Mouse (Mus musculus): ENCODE results near the gene Fam241a. TPM values are rescaled to one million over a fixed set of nuclear protein-coding genes. Genes with fewer than 3 reads are reported as not detected.

Gene Fam241a
- 1.7 and 2.0 TPM in 2 replicates for polyA plus RNA-seq (2016; fragmentation: Nextera tagmentation; extraction: Ambion mirVana)

- DNase-seq (ENCODE audit: low spot score) = peak; percentile 90
- H3K27me3 ChIP-seq (ENCODE audit: low read depth, poor library complexity, severe bottlenecking) = peaks cover 34% of the 10 kb centered on the region
- no peaks in the 10 kb centered on the region for H3K9me3 ChIP-seq (replicated peaks)
- H3K4me3 ChIP-seq = peak within 1 kb of the TSS; percentile 76
- 5% methylated on average over 94 of the region's 94 CpGs for WGBS
- peaks cover 10% of the 10 kb centered on the region; the same call in 1 of the 2 replicates for H3K4me1 ChIP-seq
- H3K27ac ChIP-seq = peak within 1 kb of the TSS; percentile 79
- no peaks in the 10 kb centered on the region for H3K36me3 ChIP-seq
Measured at GRCm38 (mm10) chr3:127895792-127896541, at the start of gene Fam241a. TSS of gene Fam241a (minus strand) at chr3:127896324.

- H3K27me3 ChIP-seq (ENCODE audit: low read depth, poor library complexity, severe bottlenecking) = no peaks in the 10 kb centered on the region
Measured at GRCm38 (mm10) chr3:127932453-127932852, 36.3 kb upstream of the Fam241a start.

DNA sequence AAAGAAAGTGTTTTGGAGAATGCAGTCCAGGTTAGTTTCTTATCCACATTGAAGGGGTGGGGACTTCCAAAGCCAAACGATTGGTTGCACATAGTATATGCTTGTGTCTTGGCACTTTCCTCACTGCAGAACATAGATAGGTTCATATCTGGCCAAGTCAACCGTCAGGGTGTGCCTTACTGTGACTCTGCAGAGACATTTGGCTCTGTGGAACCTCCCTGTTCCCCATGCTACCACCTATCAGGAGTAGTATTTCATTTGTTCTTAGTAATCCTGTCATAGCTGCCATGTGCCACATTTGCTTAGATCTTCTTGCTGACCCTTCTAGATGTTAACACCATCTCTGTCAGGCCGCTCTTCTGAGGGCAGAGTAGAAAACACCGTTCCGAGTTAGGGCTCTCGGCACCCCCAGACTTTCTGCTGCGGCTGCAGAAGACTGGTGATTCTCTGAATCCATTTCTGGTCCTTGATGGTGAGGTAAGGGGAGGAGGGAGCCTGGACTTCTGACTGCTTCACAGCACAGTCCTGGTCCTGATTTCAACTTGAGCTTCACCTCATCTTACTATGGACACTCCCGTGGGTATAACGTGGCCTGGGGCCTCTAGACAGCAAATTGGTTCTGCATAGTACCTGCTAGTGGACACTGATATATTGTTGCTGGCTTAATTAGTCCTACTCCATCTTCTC, 34.3 kb upstream of the Fam241a start:
- WGBS = 83% methylated on average over 9 of the region's 9 CpGs
- Histone ChIP-seq H3K27me3 (ENCODE audit: low read depth, poor library complexity, severe bottlenecking) (no peaks in the 10 kb centered on the region), H3K4me3 (no peak overlapping the region), H3K36me3 (no peaks in the 10 kb centered on the region), H3K9me3 (replicated peaks) (no peaks in the 10 kb centered on the region), H3K27ac (no peak overlapping the region), H3K4me1 (no peaks in the 10 kb centered on the region)
- no peak for DNase-seq (ENCODE audit: low spot score)

More at GRCm38 (mm10) chr3:127932453-127932852, 36.3 kb upstream of the Fam241a start:
- Histone ChIP-seq H3K9me3 (replicated peaks) (no peaks in the 10 kb centered on the region), H3K27ac (no peak overlapping the region), H3K4me3 (no peak overlapping the region), H3K36me3 (no peaks in the 10 kb centered on the region), H3K4me1 (no peaks in the 10 kb centered on the region)
- WGBS = 95% methylated on average over 11 of the region's 11 CpGs
- no peak for DNase-seq (ENCODE audit: low spot score)

GRCm38 (mm10) chr3:127929921-127930320, 33.8 kb upstream of the Fam241a start:
- WGBS = 79% methylated on average over 9 of the region's 9 CpGs

GRCm38 (mm10) chr3:127926635-127927183, 30.6 kb upstream of the Fam241a start:
- H3K4me1 ChIP-seq = no peaks in the 10 kb centered on the region
- no peaks in the 10 kb centered on the region for H3K27me3 ChIP-seq (ENCODE audit: low read depth, poor library complexity, severe bottlenecking)
- WGBS = 77% methylated on average over 9 of the region's 9 CpGs
- DNase-seq (ENCODE audit: low spot score) = no peak
- no peak overlapping the region for H3K27ac ChIP-seq
- H3K36me3 ChIP-seq = no peaks in the 10 kb centered on the region
- no peak overlapping the region for H3K4me3 ChIP-seq
- no peaks in the 10 kb centered on the region for H3K9me3 ChIP-seq (replicated peaks)

More at GRCm38 (mm10) chr3:127929921-127930320, 33.8 kb upstream of the Fam241a start:
- no peaks in the 10 kb centered on the region for H3K36me3 ChIP-seq
- H3K27ac ChIP-seq = no peak overlapping the region
- DNase-seq (ENCODE audit: low spot score) = no peak
- H3K4me3 ChIP-seq = no peak overlapping the region
- H3K27me3 ChIP-seq (ENCODE audit: low read depth, poor library complexity, severe bottlenecking) = no peaks in the 10 kb centered on the region
- H3K4me1 ChIP-seq = no peaks in the 10 kb centered on the region
- H3K9me3 ChIP-seq (replicated peaks) = no peaks in the 10 kb centered on the region

DNA sequence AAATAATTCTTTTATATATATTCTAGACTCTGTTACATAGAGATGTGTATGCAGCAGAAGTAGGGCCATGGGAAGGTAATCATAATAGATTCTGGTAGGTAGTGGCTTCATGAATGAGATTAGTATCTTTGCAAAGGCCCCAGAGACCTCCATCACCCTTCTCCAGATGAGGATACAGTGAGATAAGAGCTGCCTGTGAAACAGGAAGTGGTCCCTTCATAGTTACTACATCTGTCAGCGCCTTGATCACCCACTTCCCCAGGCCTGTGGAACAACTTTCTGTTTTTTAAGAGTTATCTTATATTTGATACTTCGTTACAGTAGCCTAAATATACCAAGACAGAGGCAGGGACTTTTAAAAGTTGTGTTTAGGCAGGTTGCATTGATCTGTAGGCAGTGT, 28.3 kb upstream of the Fam241a start:
- Histone ChIP-seq H3K9me3 (replicated peaks) (no peaks in the 10 kb centered on the region), H3K4me1 (no peaks in the 10 kb centered on the region), H3K4me3 (no peak overlapping the region), H3K27ac (no peak overlapping the region), H3K27me3 (ENCODE audit: low read depth, poor library complexity, severe bottlenecking) (no peaks in the 10 kb centered on the region), H3K36me3 (no peaks in the 10 kb centered on the region)
- WGBS = 88% methylated on average over 2 of the region's 2 CpGs
- no peak for DNase-seq (ENCODE audit: low spot score)

- no peak for DNase-seq (ENCODE audit: low spot score)
- Histone ChIP-seq H3K4me3 (no peak overlapping the region), H3K4me1 (no peaks in the 10 kb centered on the region), H3K36me3 (no peaks in the 10 kb centered on the region), H3K27me3 (ENCODE audit: low read depth, poor library complexity, severe bottlenecking) (no peaks in the 10 kb centered on the region), H3K9me3 (replicated peaks) (no peaks in the 10 kb centered on the region), H3K27ac (no peak overlapping the region)
- WGBS = 58% methylated on average over 2 of the region's 2 CpGs
Measured at GRCm38 (mm10) chr3:127923183-127923582, 27.1 kb upstream of the Fam241a start.

- no peaks in the 10 kb centered on the region for H3K27me3 ChIP-seq (ENCODE audit: low read depth, poor library complexity, severe bottlenecking)
- no peak for DNase-seq (ENCODE audit: low spot score)
- no peaks in the 10 kb centered on the region for H3K9me3 ChIP-seq (replicated peaks)
- H3K4me3 ChIP-seq = no peak overlapping the region
- 72% methylated on average over 5 of the region's 5 CpGs for WGBS
- no peak overlapping the region for H3K27ac ChIP-seq
- no peaks in the 10 kb centered on the region for H3K36me3 ChIP-seq
- H3K4me1 ChIP-seq = no peaks in the 10 kb centered on the region
Measured at GRCm38 (mm10) chr3:127922125-127922524, 26.0 kb upstream of the Fam241a start.

GRCm38 (mm10) chr3:127917999-127918661, 22.0 kb upstream of the Fam241a start:
- WGBS = 83% methylated on average over 9 of the region's 9 CpGs
- H3K27me3 ChIP-seq (ENCODE audit: low read depth, poor library complexity, severe bottlenecking) = no peaks in the 10 kb centered on the region
- no peak for DNase-seq (ENCODE audit: low spot score)
- no peaks in the 10 kb centered on the region for H3K36me3 ChIP-seq
- H3K4me1 ChIP-seq = no peaks in the 10 kb centered on the region
- no peak overlapping the region for H3K27ac ChIP-seq
- H3K9me3 ChIP-seq (replicated peaks) = no peaks in the 10 kb centered on the region
- H3K4me3 ChIP-seq = no peak overlapping the region

GRCm38 (mm10) chr3:127917549-127917948, 21.4 kb upstream of the Fam241a start:
- Histone ChIP-seq H3K4me1 (no peaks in the 10 kb centered on the region), H3K4me3 (no peak overlapping the region), H3K9me3 (replicated peaks) (no peaks in the 10 kb centered on the region), H3K27ac (no peak overlapping the region), H3K27me3 (ENCODE audit: low read depth, poor library complexity, severe bottlenecking) (no peaks in the 10 kb centered on the region), H3K36me3 (no peaks in the 10 kb centered on the region)
- WGBS = 87% methylated on average over 3 of the region's 3 CpGs
- no peak for DNase-seq (ENCODE audit: low spot score)

- H3K36me3 ChIP-seq = no peaks in the 10 kb centered on the region
- DNase-seq (ENCODE audit: low spot score) = no peak
- H3K27me3 ChIP-seq (ENCODE audit: low read depth, poor library complexity, severe bottlenecking) = no peaks in the 10 kb centered on the region
- no peak overlapping the region for H3K27ac ChIP-seq
- WGBS = 83% methylated on average over 3 of the region's 3 CpGs
- H3K4me1 ChIP-seq = no peaks in the 10 kb centered on the region
- no peaks in the 10 kb centered on the region for H3K9me3 ChIP-seq (replicated peaks)
- no peak overlapping the region for H3K4me3 ChIP-seq
Measured at GRCm38 (mm10) chr3:127915656-127916334, 19.7 kb upstream of the Fam241a start.

DNA sequence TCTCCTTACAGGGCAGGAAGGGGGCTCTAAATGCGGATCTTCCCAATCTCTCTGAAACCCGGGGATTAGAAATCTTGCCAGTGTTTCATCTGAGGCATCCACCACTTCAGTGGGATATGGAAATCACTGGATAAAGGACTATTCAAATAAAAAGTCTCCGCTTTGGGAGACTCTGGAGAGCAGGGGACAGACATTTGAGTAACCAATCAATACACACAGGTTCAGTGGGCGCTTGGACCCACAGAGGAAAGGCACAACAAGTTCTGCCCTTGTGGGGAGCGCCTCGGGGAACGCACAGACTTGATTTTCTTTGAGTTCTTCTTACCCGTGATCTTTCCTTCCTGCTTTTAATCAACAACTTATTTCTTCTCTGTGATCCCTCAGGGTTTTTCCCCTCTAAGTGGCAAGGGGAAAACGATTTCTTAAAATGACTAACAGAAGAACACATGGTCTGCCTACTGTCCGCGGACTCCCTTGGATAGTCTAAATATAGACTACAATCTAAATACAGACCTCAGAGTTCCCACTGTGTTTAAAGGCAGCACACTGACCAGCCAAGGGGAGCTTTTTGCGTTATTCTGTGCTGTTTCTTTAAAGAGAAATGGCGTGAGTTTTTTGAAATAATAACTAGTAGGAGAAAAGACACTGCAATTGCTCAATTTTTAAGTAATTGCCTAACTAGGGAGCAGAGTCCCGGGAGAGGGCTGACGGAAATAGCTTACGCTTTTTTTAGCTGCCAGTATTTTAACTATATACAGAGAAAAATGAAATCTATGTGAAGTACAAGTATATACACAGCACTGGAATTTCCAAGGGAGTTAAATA, 18.0 kb upstream of the Fam241a start:
- Histone ChIP-seq H3K4me1 (no peaks in the 10 kb centered on the region), H3K36me3 (no peaks in the 10 kb centered on the region), H3K27me3 (ENCODE audit: low read depth, poor library complexity, severe bottlenecking) (no peaks in the 10 kb centered on the region), H3K27ac (no peak overlapping the region), H3K9me3 (replicated peaks) (no peaks in the 10 kb centered on the region), H3K4me3 (no peak overlapping the region)
- WGBS = 64% methylated on average over 16 of the region's 16 CpGs
- DNase-seq (ENCODE audit: low spot score) = no peak

All from limb, embryonic 10.5 days (tissue).